ENCODE assay signal across 8 mouse cellular contexts in the genomic region with DNA sequence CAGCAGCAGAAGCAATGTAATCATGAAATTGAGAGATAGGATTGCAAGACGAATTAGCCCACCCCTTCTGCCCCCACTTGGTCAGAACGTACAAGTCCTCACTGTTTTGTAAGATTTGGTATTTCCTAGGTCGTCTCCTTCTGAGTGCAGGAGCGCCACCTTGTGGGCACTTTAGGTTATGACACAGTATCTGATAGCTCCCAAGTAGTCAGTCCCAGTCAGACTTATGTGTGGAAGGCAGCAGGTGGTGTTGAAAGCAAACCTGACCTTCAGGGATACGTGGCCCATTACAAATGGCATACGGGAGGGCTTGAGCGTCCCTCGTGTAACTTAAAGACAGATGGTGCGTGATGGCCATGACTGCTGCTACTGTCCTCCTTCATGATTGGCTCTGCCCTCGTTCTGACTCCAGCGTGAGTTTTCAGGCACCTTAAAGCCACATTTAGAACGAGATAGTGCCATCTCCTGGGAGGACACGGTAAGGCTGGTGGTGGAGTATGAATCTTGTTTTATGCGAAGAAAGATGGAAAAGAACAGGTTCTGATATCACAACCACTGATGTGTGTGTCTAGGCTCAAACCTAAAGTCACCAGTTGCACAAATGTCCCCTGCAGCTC. TPM values are rescaled to one million over a fixed set of nuclear protein-coding genes. Genes with fewer than 3 reads are reported as not detected.
DNase-seq lines count a peak whose midpoint lies in the region; ATAC-seq and TF ChIP-seq lines count a peak whose summit lies in the region.

No protein-coding gene starts in this region.

- H3K4me1 ChIP-seq in heart, embryonic 13.5 days = peaks cover 4% of the 10 kb centered on the region
- H3K4me1 ChIP-seq in kidney, postnatal 0 days (replicated peaks; ENCODE audit: insufficient read depth, low read length) = no peaks in the 10 kb centered on the region
- no peaks in the 10 kb centered on the region; the same call in 1 of the 2 replicates for H3K4me1 ChIP-seq in liver, adult 2 months (ENCODE audit: control insufficient read depth, insufficient read depth, low read length)

- no peak overlapping the region for H3K9ac ChIP-seq in heart, embryonic 13.5 days
- no peak overlapping the region for H3K9ac ChIP-seq in kidney, postnatal 0 days (ENCODE audit: low read depth, low read length)
- H3K9ac ChIP-seq in liver, adult 2 months (ENCODE audit: low read depth, low read length) = no peak overlapping the region

- 2% methylated on average over 14 of the region's 14 CpGs for WGBS in heart, embryonic 13.5 days
- 3% methylated on average over 14 of the region's 14 CpGs for WGBS in kidney, postnatal 0 days
- 2% methylated on average over 14 of the region's 14 CpGs for WGBS in liver, adult 2 months

- H3K79me2 ChIP-seq in liver, adult 2 months (ENCODE audit: control insufficient read depth, insufficient read depth, low read length) = no peaks in the 10 kb centered on the region
- H3K79me2 ChIP-seq in myocyte (ENCODE audit: control insufficient read depth, insufficient read depth) = no peaks in the 10 kb centered on the region

- H3K36me3 ChIP-seq in heart, embryonic 13.5 days = no peaks in the 10 kb centered on the region
- H3K36me3 ChIP-seq in kidney, postnatal 0 days (ENCODE audit: insufficient read depth, low read length) = no peaks in the 10 kb centered on the region
- H3K36me3 ChIP-seq in liver, adult 2 months (ENCODE audit: control insufficient read depth, insufficient read depth, low read length) = peaks cover under 1% of the 10 kb centered on the region; the same call in 1 of the 2 replicates
- H3K36me3 ChIP-seq in myocyte (ENCODE audit: control insufficient read depth, insufficient read depth) = no peaks in the 10 kb centered on the region

- peak overlapping the region; percentile 50 for H3K4me2 ChIP-seq in heart, embryonic 13.5 days
- H3K4me2 ChIP-seq in kidney, postnatal 0 days (ENCODE audit: low read length) = peak overlapping the region; percentile 38
- peak overlapping the region; percentile 61 for H3K4me2 ChIP-seq in myocyte (ENCODE audit: low read depth)

- no peak for ATAC-seq in heart, embryonic 13.5 days (ENCODE audit: extremely low read depth, insufficient number of reproducible peaks, low FRiP score, low TSS enrichment)
- peak; percentile 65 for ATAC-seq in kidney, postnatal 0 days (replicated peaks; ENCODE audit: low FRiP score, low read depth)

- H3K9me3 ChIP-seq in heart, embryonic 13.5 days = no peaks in the 10 kb centered on the region
- H3K9me3 ChIP-seq in kidney, postnatal 0 days (replicated peaks; ENCODE audit: low read length) = no peaks in the 10 kb centered on the region

- H3K4me3 ChIP-seq in heart, embryonic 13.5 days = peak overlapping the region; percentile 10; the same call in 1 of the 2 replicates
- H3K4me3 ChIP-seq in kidney, postnatal 0 days (replicated peaks; ENCODE audit: low read depth, low read length) = no peak overlapping the region
- no peak overlapping the region for H3K4me3 ChIP-seq in liver, adult 2 months (ENCODE audit: insufficient read depth, low read depth, low read length)
- no peak overlapping the region for H3K4me3 ChIP-seq in myocyte

- peak; percentile 88 for TF ChIP-seq CTCF in kidney, postnatal 0 days (IDR thresholded peaks at IDR 0.05; ENCODE audit: low read depth)
- peak; percentile 66 for TF ChIP-seq CTCF in liver, adult 2 months (IDR thresholded peaks at IDR 0.05; ENCODE audit: low read depth, low read length)

- peaks cover 25% of the 10 kb centered on the region for H3K27me3 ChIP-seq in heart, embryonic 13.5 days (replicated peaks)
- H3K27me3 ChIP-seq in kidney, postnatal 0 days (ENCODE audit: insufficient read depth, low read length) = no peaks in the 10 kb centered on the region
- no peaks in the 10 kb centered on the region for H3K27me3 ChIP-seq in liver, adult 2 months (ENCODE audit: control insufficient read depth, insufficient read depth, low read length)
- H3K27me3 ChIP-seq in myocyte (ENCODE audit: control insufficient read depth, insufficient read depth, insufficient read length) = peaks cover under 1% of the 10 kb centered on the region

- peak; percentile 88 for DNase-seq in CD4-positive, CD25-positive, alpha-beta regulatory T cell, adult 2 months (ENCODE audit: low read depth, low spot score)
- peak; percentile 68 for DNase-seq in brain, embryonic 18.5 days (ENCODE audit: low read depth, low spot score)
- peak; percentile 67 for DNase-seq in fibroblast of lung, adult 2 months (ENCODE audit: low read depth)
- DNase-seq in kidney, postnatal 0 days (ENCODE audit: low spot score) = peak; percentile 96
- peak; percentile 68 for DNase-seq in liver, adult 2 months (ENCODE audit: extremely low read depth, low read depth, low spot score)
- DNase-seq in spleen, postnatal 4 days (ENCODE audit: low spot score in 2 of 2) = peak; percentile 74 to 90

- H3ac ChIP-seq in myocyte (ENCODE audit: control insufficient read depth, insufficient read length) = no peak overlapping the region

- no peak for TF ChIP-seq POLR2A in liver, adult 2 months (IDR thresholded peaks at IDR 0.05; ENCODE audit: extremely low read depth, insufficient read depth, low read length)
- TF ChIP-seq POLR2A in myocyte (IDR thresholded peaks at IDR 0.05; ENCODE audit: insufficient read length, low read depth) = no peak

- H3K27ac ChIP-seq in heart, embryonic 13.5 days (replicated peaks) = no peak overlapping the region
- no peak overlapping the region for H3K27ac ChIP-seq in kidney, postnatal 0 days
- H3K27ac ChIP-seq in liver, adult 2 months (replicated peaks; ENCODE audit: insufficient read depth, low read depth, low read length) = no peak overlapping the region

TF ChIP-seq in myocyte, 11 proteins besides CTCF, POLR2A, EP300 and RAD21:
- TF ChIP-seq MYOG (IDR thresholded peaks at IDR 0.05; ENCODE audit: control insufficient read depth in 1 of 3, insufficient read depth in 1 of 3, insufficient read length in 2 of 3, low read depth in 2 of 3) (no peak), POLR2AphosphoS2 (IDR thresholded peaks at IDR 0.05; ENCODE audit: insufficient read length, low read depth) (peak; percentile 32)
TF ChIP-seq in myocyte: peak in this region for 1.

RNA-seq across cellular contexts. Expression of a gene that starts 58.5 kb away (rescaled TPM):
- polyA plus RNA-seq in heart, embryonic 13.5 days (2015; fragmentation: Nextera tagmentation; extraction: Ambion mirVana) = 8.1 and 8.8 TPM in 2 replicates
- polyA plus RNA-seq in kidney, postnatal 0 days (2015; fragmentation: Nextera tagmentation; extraction: Ambion mirVana) = 9.5 and 11.4 TPM in 2 replicates
- total RNA-seq in liver, adult 2 months (2014; rRNA removed) = 16.5 and 17.5 TPM in 2 replicates
- polyA plus RNA-seq in liver, adult 2 months (2012; rRNA removed) = 3.1 and 3.2 TPM in 2 replicates
- polyA plus RNA-seq in myocyte (2012; fragmentation: generic; extraction: Trizol) = 5.6 TPM
